Mouse (Mus musculus) heart, postnatal 36 days (tissue): ENCODE data around the gene Ankfn1. TPM values are rescaled to one million over a fixed set of nuclear protein-coding genes. Genes with fewer than 3 reads are reported as not detected.
A peak's percentile ranks its signal among the peaks of the same experiment; 100 is the strongest.

Experiments used
- DNase-seq, 2 experiments: peaks; one replicate each; pipeline ENCODE4 v3.0.0; 2021 to 2022
- intact Hi-C: fragments of 180-260 bp; cut with DNase I; formaldehyde crosslinking; loops from one replicate; pipeline ENCODE4 v1.15.1; 2025
- total RNA-seq, 2 experiments: library from RNA; stranded (reverse); gene quantifications; 2 replicates each; pipeline ENCODE4 v1.2.3; 2021

Gene Ankfn1
- total RNA-seq = not detected

- intact Hi-C loops = no loop called here
- DNase-seq = no peak
These were observed at the start of gene Ankfn1 for GRCm38 (mm10) chr11:89777431-89777830. Gene Ankfn1, minus strand, starts transcription at chr11:89777653.

- no peak for DNase-seq
- intact Hi-C loops = no loop called here
These were observed 46.4 kb upstream of the Ankfn1 start for GRCm38 (mm10) chr11:89823661-89824446.

- no peak for DNase-seq
- intact Hi-C loops = no loop called here
These were observed 41.1 kb upstream of the Ankfn1 start for GRCm38 (mm10) chr11:89818594-89818993.

- DNase-seq = no peak
- intact Hi-C loops = no loop called here
These were observed 34.0 kb upstream of the Ankfn1 start for GRCm38 (mm10) chr11:89811403-89811802.

GRCm38 (mm10) chr11:89807998-89808397, 30.5 kb upstream of the Ankfn1 start:
- intact Hi-C loops = no loop called here

GRCm38 (mm10) chr11:89804822-89805221, 27.4 kb upstream of the Ankfn1 start:
- intact Hi-C loops = no loop called here
- DNase-seq = no peak

More at GRCm38 (mm10) chr11:89807998-89808397, 30.5 kb upstream of the Ankfn1 start:
- DNase-seq = no peak

GRCm38 (mm10) chr11:89803974-89804373, 26.5 kb upstream of the Ankfn1 start:
- DNase-seq = no peak
- intact Hi-C loops = no loop called here

GRCm38 (mm10) chr11:89792709-89793108, 15.3 kb upstream of the Ankfn1 start:
- intact Hi-C loops = no loop called here
- DNase-seq = no peak

- no peak for DNase-seq
- intact Hi-C loops = no loop called here
These were observed 1.4 kb downstream of the Ankfn1 start for GRCm38 (mm10) chr11:89776070-89776469.

GRCm38 (mm10) chr11:89774913-89775312, 2.5 kb downstream of the Ankfn1 start:
- DNase-seq = no peak
- intact Hi-C loops = no loop called here

- intact Hi-C loops = no loop called here
- no peak for DNase-seq
These were observed 4.5 kb downstream of the Ankfn1 start for GRCm38 (mm10) chr11:89772941-89773340.

- intact Hi-C loops = no loop called here
- DNase-seq = no peak
These were observed 11.7 kb downstream of the Ankfn1 start for GRCm38 (mm10) chr11:89765770-89766148.

- no peak for DNase-seq
These were observed 12.3 kb downstream of the Ankfn1 start for GRCm38 (mm10) chr11:89765014-89765769.

GRCm38 (mm10) chr11:89733973-89734693, 43.3 kb downstream of the Ankfn1 start:
- DNase-seq = no peak
- intact Hi-C loops = no loop called here

More at GRCm38 (mm10) chr11:89765014-89765769, 12.3 kb downstream of the Ankfn1 start:
- intact Hi-C loops = no loop called here

GRCm38 (mm10) chr11:89733526-89733925, 43.9 kb downstream of the Ankfn1 start:
- intact Hi-C loops = no loop called here
- no peak for DNase-seq

GRCm38 (mm10) chr11:89720847-89721246, 56.6 kb downstream of the Ankfn1 start:
- intact Hi-C loops = loop anchor here (2.0 to 10.0 kb wide), 3 partner anchors 176 to 620 kb away; no protein-coding TSS in a partner anchor
- DNase-seq = peak; percentile 42 to 65

GRCm38 (mm10) chr11:89718491-89718982, 58.9 kb downstream of the Ankfn1 start:
- intact Hi-C loops = no loop called here
- DNase-seq = no peak

- DNase-seq = no peak
- intact Hi-C loops = no loop called here
These were observed 61.1 kb downstream of the Ankfn1 start for GRCm38 (mm10) chr11:89716351-89716750.

- no peak for DNase-seq
- intact Hi-C loops = no loop called here
These were observed 68.9 kb downstream of the Ankfn1 start for GRCm38 (mm10) chr11:89708526-89708925.

GRCm38 (mm10) chr11:89696431-89697403, 80.7 kb downstream of the Ankfn1 start:
- intact Hi-C loops = no loop called here
- DNase-seq = no peak
